Mouse (Mus musculus): ENCODE data around the gene Vkorc1l1.

Vkorc1l1 gene

GRCm38 (mm10) chr5:129942073-129942939 is 536 bp downstream of the Vkorc1l1 start:
- peak; percentile 31 for DNase-seq (ENCODE audit: low read depth, low spot score)

GRCm38 (mm10) chr5:129943402-129943801 is 1.6 kb downstream of the Vkorc1l1 start:
- DNase-seq (ENCODE audit: low read depth, low spot score): no peak

- no peak for DNase-seq (ENCODE audit: low read depth, low spot score)
These were observed 5.8 kb downstream of the Vkorc1l1 start for GRCm38 (mm10) chr5:129947528-129948033.

- DNase-seq (ENCODE audit: low read depth, low spot score): no peak
These were observed 10.4 kb downstream of the Vkorc1l1 start for GRCm38 (mm10) chr5:129952143-129952542.

GRCm38 (mm10) chr5:129954473-129955254 is 12.9 kb downstream of the Vkorc1l1 start:
- DNase-seq (ENCODE audit: low read depth, low spot score): no peak

GRCm38 (mm10) chr5:129955792-129956191 is 14.0 kb downstream of the Vkorc1l1 start:
- no peak for DNase-seq (ENCODE audit: low read depth, low spot score)

GRCm38 (mm10) chr5:129963224-129963623 is 21.5 kb downstream of the Vkorc1l1 start:
- no peak for DNase-seq (ENCODE audit: low read depth, low spot score)

- no peak for DNase-seq (ENCODE audit: low read depth, low spot score)
These were observed 24.7 kb downstream of the Vkorc1l1 start for GRCm38 (mm10) chr5:129966448-129966847.

- no peak for DNase-seq (ENCODE audit: low read depth, low spot score)
These were observed 26.6 kb downstream of the Vkorc1l1 start for GRCm38 (mm10) chr5:129968417-129968816.

GRCm38 (mm10) chr5:129971491-129971890 is 29.7 kb downstream of the Vkorc1l1 start:
- DNase-seq (ENCODE audit: low read depth, low spot score): no peak

- DNase-seq (ENCODE audit: low read depth, low spot score): no peak
These were observed 32.6 kb downstream of the Vkorc1l1 start for GRCm38 (mm10) chr5:129974354-129974753.

GRCm38 (mm10) chr5:129974866-129975311 is 33.1 kb downstream of the Vkorc1l1 start:
- DNase-seq (ENCODE audit: low read depth, low spot score): no peak

GRCm38 (mm10) chr5:129977768-129978167 is 36.0 kb downstream of the Vkorc1l1 start:
- no peak for DNase-seq (ENCODE audit: low read depth, low spot score)

- DNase-seq (ENCODE audit: low read depth, low spot score): no peak
These were observed 36.8 kb downstream of the Vkorc1l1 start for GRCm38 (mm10) chr5:129978608-129979007.

- DNase-seq (ENCODE audit: low read depth, low spot score): no peak
These were observed 38.4 kb downstream of the Vkorc1l1 start for GRCm38 (mm10) chr5:129980216-129980615.

GRCm38 (mm10) chr5:129989376-129989775 is 47.6 kb downstream of the Vkorc1l1 start:
- DNase-seq (ENCODE audit: low read depth, low spot score): no peak

- DNase-seq (ENCODE audit: low read depth, low spot score): no peak
These were observed 50.1 kb downstream of the Vkorc1l1 start for GRCm38 (mm10) chr5:129991898-129992297.

GRCm38 (mm10) chr5:129993374-129993773 is 51.6 kb downstream of the Vkorc1l1 start:
- no peak for DNase-seq (ENCODE audit: low read depth, low spot score)

- DNase-seq (ENCODE audit: low read depth, low spot score): no peak
These were observed 53.2 kb downstream of the Vkorc1l1 start for GRCm38 (mm10) chr5:129994989-129995388.

GRCm38 (mm10) chr5:129997700-129998099 is 55.9 kb downstream of the Vkorc1l1 start:
- DNase-seq (ENCODE audit: low read depth, low spot score): no peak

GRCm38 (mm10) chr5:129999097-129999496 is 57.3 kb downstream of the Vkorc1l1 start:
- peak; percentile 67 for DNase-seq (ENCODE audit: low read depth, low spot score)

GRCm38 (mm10) chr5:130000735-130001134 is 59.0 kb downstream of the Vkorc1l1 start:
- no peak for DNase-seq (ENCODE audit: low read depth, low spot score)
